In genomic region chr12:111376826-111377331, GRCm38 (mm10) we compare ENCODE assay signal across 8 mouse cellular contexts. TPM values are rescaled to one million over a fixed set of nuclear protein-coding genes. Genes with fewer than 3 reads are reported as not detected.
DNase-seq lines count a peak whose midpoint lies in the region; ATAC-seq and TF ChIP-seq lines count a peak whose summit lies in the region.

No protein-coding gene starts in this region.

- no peaks in the 10 kb centered on the region for H3K36me3 ChIP-seq in intestine, embryonic 15.5 days
- H3K36me3 ChIP-seq in liver, embryonic 12.5 days = no peaks in the 10 kb centered on the region
- no peaks in the 10 kb centered on the region for H3K36me3 ChIP-seq in midbrain, postnatal 0 days (ENCODE audit: insufficient read depth, low read length)

- 0 out of 2 replicates have a peak, but pooled peaks have one; percentile 12 for ATAC-seq in common myeloid progenitor, adult 5-6 weeks (replicated peaks; ENCODE audit: low read depth, poor library complexity, severe bottlenecking)
- ATAC-seq in intestine, embryonic 15.5 days = peak; percentile 35
- ATAC-seq in liver, embryonic 12.5 days = peak; percentile 30
- peak; percentile 27 for ATAC-seq in midbrain, postnatal 0 days (ENCODE audit: low FRiP score)

- TF ChIP-seq CTCF in midbrain, postnatal 0 days (IDR thresholded peaks at IDR 0.05) = no peak

- peak overlapping the region; percentile 97 for H3K4me3 ChIP-seq in intestine, embryonic 15.5 days (replicated peaks)
- H3K4me3 ChIP-seq in liver, embryonic 12.5 days = peak overlapping the region; percentile 71
- H3K4me3 ChIP-seq in midbrain, postnatal 0 days (ENCODE audit: low read depth, low read length) = peak overlapping the region; percentile 75

- no peaks in the 10 kb centered on the region for H3K27me3 ChIP-seq in intestine, embryonic 15.5 days (replicated peaks)
- peaks cover 56% of the 10 kb centered on the region for H3K27me3 ChIP-seq in liver, embryonic 12.5 days (replicated peaks)
- no peaks in the 10 kb centered on the region for H3K27me3 ChIP-seq in midbrain, postnatal 0 days (ENCODE audit: insufficient read depth, low read length)

- under 1% methylated on average over 49 of the region's 49 CpGs for WGBS in intestine, embryonic 15.5 days
- under 1% methylated on average over 48 of the region's 49 CpGs for WGBS in liver, embryonic 12.5 days (ENCODE audit: insufficient replicate concordance)
- 0% methylated on average over 31 of the region's 49 CpGs for WGBS in midbrain, postnatal 0 days

- H3K4me1 ChIP-seq in intestine, embryonic 15.5 days (replicated peaks) = peaks cover 24% of the 10 kb centered on the region
- H3K4me1 ChIP-seq in liver, embryonic 12.5 days = peaks cover 56% of the 10 kb centered on the region
- peaks cover 5% of the 10 kb centered on the region; the same call in 1 of the 2 replicates for H3K4me1 ChIP-seq in midbrain, postnatal 0 days (ENCODE audit: insufficient read depth, low read length)

- DNase-seq in urinary bladder, adult 2 months (ENCODE audit: low spot score) = peak; percentile 59
- DNase-seq in urinary bladder, postnatal 10 days (ENCODE audit: low spot score) = no peak
- DNase-seq in gastrocnemius, postnatal 36 days = peak; percentile 57 to 60
- peak; percentile 21 for DNase-seq in midbrain, postnatal 0 days (ENCODE audit: low spot score)
- no peak for DNase-seq in spleen, adult 12 weeks (ENCODE audit: low spot score)

- intact Hi-C loops in gastrocnemius, postnatal 36 days (cut with DNase I) = no loop called here

- no peaks in the 10 kb centered on the region for H3K9me3 ChIP-seq in intestine, embryonic 15.5 days
- H3K9me3 ChIP-seq in liver, embryonic 12.5 days (replicated peaks) = no peaks in the 10 kb centered on the region
- H3K9me3 ChIP-seq in midbrain, postnatal 0 days (ENCODE audit: low read length) = no peaks in the 10 kb centered on the region

- H3K9ac ChIP-seq in intestine, embryonic 15.5 days = peak overlapping the region; percentile 97
- H3K9ac ChIP-seq in liver, embryonic 12.5 days = peak overlapping the region; percentile 73
- H3K9ac ChIP-seq in midbrain, postnatal 0 days (replicated peaks; ENCODE audit: low read length, poor library complexity, severe bottlenecking) = peak overlapping the region; percentile 97

- peak overlapping the region; percentile 97 for H3K27ac ChIP-seq in intestine, embryonic 15.5 days
- peak overlapping the region; percentile 80 for H3K27ac ChIP-seq in liver, embryonic 12.5 days
- H3K27ac ChIP-seq in midbrain, postnatal 0 days (ENCODE audit: low read depth, low read length) = peak overlapping the region; percentile 89

- H3K4me2 ChIP-seq in intestine, embryonic 15.5 days (replicated peaks) = peak overlapping the region; percentile 76
- H3K4me2 ChIP-seq in liver, embryonic 12.5 days = peak overlapping the region; percentile 93
- H3K4me2 ChIP-seq in midbrain, postnatal 0 days (ENCODE audit: low read depth, low read length, poor library complexity, severe bottlenecking) = peak overlapping the region; percentile 88

RNA-seq across cellular contexts. Expression of gene Cdc42bpb, which starts 0.6 kb away (rescaled TPM):
- polyA plus RNA-seq in urinary bladder, adult 2 months (2012; rRNA removed) = 143 and 148 TPM in 2 replicates
- total RNA-seq in common myeloid progenitor, adult 5-6 weeks (2017) = 2.0 and 2.4 TPM in 2 replicates
- total RNA-seq in gastrocnemius, postnatal 36 days (2021) = 10 to 100 TPM; 18.6 to 18.7 TPM
- 31.8 and 33.9 TPM in 2 replicates for polyA plus RNA-seq in intestine, embryonic 15.5 days (2015; fragmentation: Nextera tagmentation; extraction: Ambion mirVana)
- 13.0 and 15.1 TPM in 2 replicates for polyA plus RNA-seq in liver, embryonic 12.5 days (2016; fragmentation: Nextera tagmentation; extraction: Ambion mirVana)
- 190 and 259 TPM in 2 replicates for total RNA-seq in midbrain, postnatal 0 days (2014; rRNA removed)
- 35.4 and 36.4 TPM in 2 replicates for polyA plus RNA-seq in midbrain, postnatal 0 days (2015; fragmentation: Nextera tagmentation; extraction: Ambion mirVana)

RNA-seq across cellular contexts. Expression of gene Lbhd2, which starts 29.7 kb away (rescaled TPM):
- polyA plus RNA-seq in urinary bladder, adult 2 months (2012; rRNA removed) = 0.10 TPM in 1 of 2 replicates, not detected in the other
- not detected in 2 replicates for total RNA-seq in common myeloid progenitor, adult 5-6 weeks (2017)
- not detected for total RNA-seq in gastrocnemius, postnatal 36 days (2021)
- polyA plus RNA-seq in intestine, embryonic 15.5 days (2015; fragmentation: Nextera tagmentation; extraction: Ambion mirVana) = 1.6 and 2.0 TPM in 2 replicates
- 0.28 TPM in 1 of 2 replicates, not detected in the other for polyA plus RNA-seq in liver, embryonic 12.5 days (2016; fragmentation: Nextera tagmentation; extraction: Ambion mirVana)
- 4.4 and 6.4 TPM in 2 replicates for total RNA-seq in midbrain, postnatal 0 days (2014; rRNA removed)
- 18.2 and 19.9 TPM in 2 replicates for polyA plus RNA-seq in midbrain, postnatal 0 days (2015; fragmentation: Nextera tagmentation; extraction: Ambion mirVana)

RNA-seq across cellular contexts. Expression of gene Exoc3l4, which starts 39.9 kb away (rescaled TPM):
- 7.8 and 8.4 TPM in 2 replicates for polyA plus RNA-seq in urinary bladder, adult 2 months (2012; rRNA removed)
- 0.32 TPM in 1 of 2 replicates, not detected in the other for total RNA-seq in common myeloid progenitor, adult 5-6 weeks (2017)
- 1 to 10 TPM; 1.8 to 4.6 TPM for total RNA-seq in gastrocnemius, postnatal 36 days (2021)
- 11.1 and 11.5 TPM in 2 replicates for polyA plus RNA-seq in intestine, embryonic 15.5 days (2015; fragmentation: Nextera tagmentation; extraction: Ambion mirVana)
- polyA plus RNA-seq in liver, embryonic 12.5 days (2016; fragmentation: Nextera tagmentation; extraction: Ambion mirVana) = 15.5 and 18.2 TPM in 2 replicates
- 2.4 and 3.3 TPM in 2 replicates for total RNA-seq in midbrain, postnatal 0 days (2014; rRNA removed)
- 1.7 and 2.8 TPM in 2 replicates for polyA plus RNA-seq in midbrain, postnatal 0 days (2015; fragmentation: Nextera tagmentation; extraction: Ambion mirVana)

Comparison
In these comparisons a context has a peak if more than half of its experiments do, and no peak if none do; other contexts are left out.
1. DNase-seq: peak in urinary bladder, adult 2 months (single experiment), gastrocnemius, postnatal 36 days (2 of 2) and midbrain, postnatal 0 days (single experiment); none in urinary bladder, postnatal 10 days (single experiment) and spleen, adult 12 weeks (single experiment).
2. Peak in every context shown above with its lines, with median percentiles within 50 percentile points of each other: ATAC-seq, H3K27ac ChIP-seq, H3K4me2 ChIP-seq, H3K4me3 ChIP-seq and H3K9ac ChIP-seq.